In genomic region chr13:103211953-103212352, GRCm38 (mm10) we compare ENCODE assay signal across 16 mouse cellular contexts.
DNase-seq lines count a peak whose midpoint lies in the region; ATAC-seq and TF ChIP-seq lines count a peak whose summit lies in the region.
"Had no signal": no experiment of that assay in that cellular context is flagged by ENCODE, and none has a peak within 500 bp of the region (broad histone marks: within the 10 kb centered on the region; RNA-seq: fewer than 3 reads in every experiment).

No protein-coding gene starts in this region.

- peaks cover 13% of the 10 kb centered on the region for H3K4me1 ChIP-seq in limb, embryonic 14.5 days (ENCODE audit: control insufficient read depth, insufficient read depth, low read length)
- peaks cover 3% of the 10 kb centered on the region; the same call in 1 of the 2 replicates for H3K4me1 ChIP-seq in limb, embryonic 10.5 days
- peaks cover 5% of the 10 kb centered on the region; the same call in 1 of the 2 replicates for H3K4me1 ChIP-seq in heart, postnatal 0 days (ENCODE audit: control insufficient read depth, insufficient read depth)
- H3K4me1 ChIP-seq in stomach, embryonic 16.5 days (ENCODE audit: control insufficient read depth, insufficient read depth, low read length): peaks cover 6% of the 10 kb centered on the region; the same call in 1 of the 2 replicates
- H3K4me1 ChIP-seq in hindbrain, embryonic 12.5 days: peaks cover 11% of the 10 kb centered on the region
- no peaks in the 10 kb centered on the region for H3K4me1 ChIP-seq in thymus, adult 2 months (replicated peaks; ENCODE audit: control insufficient read depth, insufficient read depth, low read length)
- H3K4me1 ChIP-seq: neural tube, embryonic 12.5 days had no signal

- no peak overlapping the region for H3K4me2 ChIP-seq in limb, embryonic 14.5 days (replicated peaks; ENCODE audit: low read depth, low read length, severe bottlenecking)
- H3K4me2 ChIP-seq in heart, postnatal 0 days (ENCODE audit: low read depth, low read length): peak overlapping the region; percentile 13; the same call in 1 of the 2 replicates
- peak overlapping the region; percentile 6; the same call in 1 of the 2 replicates for H3K4me2 ChIP-seq in stomach, embryonic 16.5 days (ENCODE audit: low read depth, low read length)
- H3K4me2 ChIP-seq in hindbrain, embryonic 12.5 days (replicated peaks): no peak overlapping the region
- H3K4me2 ChIP-seq: limb, embryonic 13.5 days; neural tube, embryonic 12.5 days had no signal

- no peak for TF ChIP-seq POLR2A in limb, embryonic 14.5 days (IDR thresholded peaks at IDR 0.05; ENCODE audit: borderline replicate concordance, extremely low read depth, insufficient read depth, insufficient read length)
- no peak for TF ChIP-seq POLR2A in thymus, adult 2 months (IDR thresholded peaks at IDR 0.05; ENCODE audit: control insufficient read depth, extremely low read depth, insufficient read depth, low read length, poor library complexity)

- H3K36me3 ChIP-seq in limb, embryonic 14.5 days (ENCODE audit: control insufficient read depth, insufficient read depth, low read length): no peaks in the 10 kb centered on the region
- no peaks in the 10 kb centered on the region for H3K36me3 ChIP-seq in limb, embryonic 10.5 days
- H3K36me3 ChIP-seq in heart, postnatal 0 days (replicated peaks; ENCODE audit: control insufficient read depth, insufficient read depth, low read length): no peaks in the 10 kb centered on the region
- no peaks in the 10 kb centered on the region for H3K36me3 ChIP-seq in stomach, embryonic 16.5 days (ENCODE audit: control insufficient read depth, insufficient read depth, low read length)
- no peaks in the 10 kb centered on the region for H3K36me3 ChIP-seq in hindbrain, embryonic 12.5 days
- no peaks in the 10 kb centered on the region for H3K36me3 ChIP-seq in thymus, adult 2 months (ENCODE audit: control insufficient read depth, insufficient read depth, low read length)
- H3K36me3 ChIP-seq: limb, embryonic 13.5 days; neural tube, embryonic 12.5 days had no signal

- ATAC-seq in limb, embryonic 14.5 days (ENCODE audit: low FRiP score, low read depth): peak; percentile 47; the same call in 1 of the 2 replicates
- ATAC-seq in heart, postnatal 0 days (ENCODE audit: insufficient read depth, low read depth): peak; percentile 14; the same call in 1 of the 2 replicates
- ATAC-seq in stomach, embryonic 16.5 days (ENCODE audit: insufficient read depth, low FRiP score): no peak
- no peak for ATAC-seq in hindbrain, embryonic 12.5 days (ENCODE audit: low FRiP score)

- TF ChIP-seq CTCF in heart, postnatal 0 days (IDR thresholded peaks at IDR 0.05; ENCODE audit: low read depth): no peak
- no peak for TF ChIP-seq CTCF in thymus, adult 2 months (IDR thresholded peaks at IDR 0.05; ENCODE audit: borderline replicate concordance, control insufficient read depth, extremely low read depth, insufficient read depth, low read length, poor library complexity)

- H3K9ac ChIP-seq in limb, embryonic 14.5 days (ENCODE audit: low read depth, low read length, severe bottlenecking): no peak overlapping the region
- H3K9ac ChIP-seq in heart, postnatal 0 days (replicated peaks; ENCODE audit: low read depth, low read length): no peak overlapping the region
- H3K9ac ChIP-seq in stomach, embryonic 16.5 days (ENCODE audit: low read length): no peak overlapping the region
- no peak overlapping the region for H3K9ac ChIP-seq in hindbrain, embryonic 12.5 days
- H3K9ac ChIP-seq: limb, embryonic 13.5 days; neural tube, embryonic 12.5 days had no signal

- WGBS in limb, embryonic 14.5 days: 58% methylated on average over 6 of the region's 6 CpGs
- WGBS in limb, embryonic 10.5 days: 88% methylated on average over 6 of the region's 6 CpGs
- 45% methylated on average over 6 of the region's 6 CpGs for WGBS in heart, postnatal 0 days
- WGBS in stomach, embryonic 16.5 days: 41% methylated on average over 6 of the region's 6 CpGs
- WGBS in hindbrain, embryonic 12.5 days: 74% methylated on average over 6 of the region's 6 CpGs
- 45% methylated on average over 6 of the region's 6 CpGs for WGBS in thymus, adult 2 months

- H3K27me3 ChIP-seq in limb, embryonic 14.5 days (ENCODE audit: control insufficient read depth, insufficient read depth, low read length): no peaks in the 10 kb centered on the region
- no peaks in the 10 kb centered on the region for H3K27me3 ChIP-seq in limb, embryonic 10.5 days (ENCODE audit: low read depth, poor library complexity, severe bottlenecking)
- no peaks in the 10 kb centered on the region for H3K27me3 ChIP-seq in heart, postnatal 0 days (ENCODE audit: control insufficient read depth, insufficient read depth, low read length)
- no peaks in the 10 kb centered on the region for H3K27me3 ChIP-seq in stomach, embryonic 16.5 days (ENCODE audit: control insufficient read depth, insufficient read depth, low read length)
- no peaks in the 10 kb centered on the region for H3K27me3 ChIP-seq in hindbrain, embryonic 12.5 days
- H3K27me3 ChIP-seq in thymus, adult 2 months (ENCODE audit: control insufficient read depth, insufficient read depth, low read length): no peaks in the 10 kb centered on the region
- H3K27me3 ChIP-seq: limb, embryonic 13.5 days; neural tube, embryonic 12.5 days had no signal

- no peak overlapping the region for H3K4me3 ChIP-seq in limb, embryonic 14.5 days (replicated peaks; ENCODE audit: low read length)
- no peak overlapping the region for H3K4me3 ChIP-seq in limb, embryonic 10.5 days
- no peak overlapping the region for H3K4me3 ChIP-seq in heart, postnatal 0 days (ENCODE audit: low read depth, low read length)
- H3K4me3 ChIP-seq in stomach, embryonic 16.5 days (replicated peaks; ENCODE audit: low read length): no peak overlapping the region
- no peak overlapping the region for H3K4me3 ChIP-seq in hindbrain, embryonic 12.5 days
- H3K4me3 ChIP-seq in thymus, adult 2 months (ENCODE audit: control insufficient read depth, insufficient read depth, low read length): no peak overlapping the region
- H3K4me3 ChIP-seq: erythroblast, embryonic 14.5 days; limb, embryonic 13.5 days; neural tube, embryonic 12.5 days had no signal

- H3K9me3 ChIP-seq in limb, embryonic 14.5 days (ENCODE audit: control insufficient read depth, low read length): no peaks in the 10 kb centered on the region
- no peaks in the 10 kb centered on the region for H3K9me3 ChIP-seq in limb, embryonic 10.5 days (replicated peaks)
- H3K9me3 ChIP-seq in heart, postnatal 0 days (replicated peaks; ENCODE audit: control insufficient read depth, low read length): no peaks in the 10 kb centered on the region
- no peaks in the 10 kb centered on the region for H3K9me3 ChIP-seq in stomach, embryonic 16.5 days (replicated peaks; ENCODE audit: control insufficient read depth, low read length)
- no peaks in the 10 kb centered on the region for H3K9me3 ChIP-seq in hindbrain, embryonic 12.5 days (replicated peaks)
- H3K9me3 ChIP-seq: limb, embryonic 13.5 days; neural tube, embryonic 12.5 days had no signal

- no peak for TF ChIP-seq EP300 in heart, postnatal 0 days (IDR thresholded peaks at IDR 0.05; ENCODE audit: low read depth)

- DNase-seq in frontal cortex, adult 2 months (ENCODE audit: extremely low spot score in 1 of 2, low spot score in 1 of 2): peak; percentile 20 to 64
- no peak for DNase-seq in frontal cortex, postnatal 10 days (ENCODE audit: low spot score in 2 of 2)
- no peak for DNase-seq in limb, embryonic 14.5 days (ENCODE audit: low spot score)
- no peak for DNase-seq in limb, embryonic 10.5 days (ENCODE audit: low spot score)
- DNase-seq in heart, postnatal 0 days (ENCODE audit: low spot score): peak; percentile 49
- no peak for DNase-seq in thymus, adult 2 months
- DNase-seq: B cell, adult 2 months; cerebellum, adult 9-11 months; kidney, adult 9 months; spleen, adult 18-20 months; thymus, postnatal 4 days had no signal

- no peak overlapping the region for H3K27ac ChIP-seq in limb, embryonic 14.5 days (replicated peaks; ENCODE audit: low read depth, low read length)
- no peak overlapping the region for H3K27ac ChIP-seq in limb, embryonic 10.5 days
- peak overlapping the region; percentile 64 for H3K27ac ChIP-seq in heart, postnatal 0 days (ENCODE audit: low read depth)
- H3K27ac ChIP-seq in stomach, embryonic 16.5 days (ENCODE audit: low read length): peak overlapping the region; percentile 50
- no peak overlapping the region for H3K27ac ChIP-seq in hindbrain, embryonic 12.5 days
- no peak overlapping the region for H3K27ac ChIP-seq in thymus, adult 2 months (ENCODE audit: control insufficient read depth, insufficient read depth, low read length)
- H3K27ac ChIP-seq: limb, embryonic 13.5 days; neural tube, embryonic 12.5 days had no signal

Comparison
In these comparisons a context has a peak if more than half of its experiments do, and no peak if none do; other contexts are left out.
1. DNase-seq: peak in frontal cortex, adult 2 months (2 of 2) and heart, postnatal 0 days (single experiment); none in frontal cortex, postnatal 10 days (0 of 2), limb, embryonic 14.5 days (single experiment), limb, embryonic 10.5 days (single experiment) and thymus, adult 2 months (single experiment).
2. ATAC-seq: peak in limb, embryonic 14.5 days (single experiment) and heart, postnatal 0 days (single experiment); none in stomach, embryonic 16.5 days (single experiment) and hindbrain, embryonic 12.5 days (single experiment).
3. H3K27ac ChIP-seq: peak in heart, postnatal 0 days (single experiment) and stomach, embryonic 16.5 days (single experiment); none in limb, embryonic 14.5 days (single experiment), limb, embryonic 10.5 days (single experiment), hindbrain, embryonic 12.5 days (single experiment) and thymus, adult 2 months (single experiment).
4. H3K4me2 ChIP-seq: peak in heart, postnatal 0 days (single experiment) and stomach, embryonic 16.5 days (single experiment); none in limb, embryonic 14.5 days (single experiment) and hindbrain, embryonic 12.5 days (single experiment).